Mouse (Mus musculus) CH12.LX (cell line): Measurements from ENCODE around the gene Gls.

Experiments
- CTCF ChIP-seq, 2 experiments: IDR thresholded peaks in 1 of 2; conservative IDR thresholded peaks in 1 of 2; 2 replicates each; pipeline ENCODE4 v1.5.1; 2011 to 2012; ENCODE audit warnings: low read depth in 2 of 2, low read length in 2 of 2, improper control_type of control experiment in 1 of 2, inconsistent platforms in 1 of 2, mild to moderate bottlenecking in 1 of 2, moderate library complexity in 1 of 2
- HCFC1 ChIP-seq: IDR thresholded peaks from 2 replicates; pipeline ENCODE4 v1.6.1; 2012; ENCODE audit warnings: low read depth, mild to moderate bottlenecking, inconsistent platforms, low read length, improper control_type of control experiment
- IRF4 ChIP-seq: IDR thresholded peaks from 2 replicates; pipeline ENCODE4 v1.6.1; 2014; ENCODE audit warnings: low read depth, mild to moderate bottlenecking, inconsistent platforms, low read length, improper control_type of control experiment
- NRF1 ChIP-seq: IDR thresholded peaks from 2 replicates; pipeline ENCODE4 v1.6.1; 2014; ENCODE audit warnings: low read depth, mild to moderate bottlenecking, inconsistent platforms, low read length, improper control_type of control experiment, moderate library complexity
- POLR2A ChIP-seq: IDR thresholded peaks from 2 replicates; pipeline ENCODE4 v1.6.1; 2011; ENCODE audit warnings: low read depth, mild to moderate bottlenecking, improper control_type of control experiment, low read length
- ZNF384 ChIP-seq: IDR thresholded peaks from 2 replicates; pipeline ENCODE4 v1.6.1; 2012; ENCODE audit warnings: low read depth, low read length, improper control_type of control experiment, inconsistent platforms

GRCm38 (mm10) chr1:52265886-52266516, 33.0 kb upstream of the Gls start:
- TF ChIP-seq IRF4 (no peak), ZNF384 (no peak), POLR2A (no peak), HCFC1 (no peak), CTCF (conservative IDR thresholded peaks at IDR 0.05 in 1 of 2, IDR thresholded peaks at IDR 0.05 in 1 of 2; ENCODE audit: low read depth in 2 of 2, low read length in 2 of 2) (no peak), NRF1 (no peak)
